Mouse (Mus musculus): Measurements from ENCODE around the gene Olfr713.

Gene Olfr713

DNA sequence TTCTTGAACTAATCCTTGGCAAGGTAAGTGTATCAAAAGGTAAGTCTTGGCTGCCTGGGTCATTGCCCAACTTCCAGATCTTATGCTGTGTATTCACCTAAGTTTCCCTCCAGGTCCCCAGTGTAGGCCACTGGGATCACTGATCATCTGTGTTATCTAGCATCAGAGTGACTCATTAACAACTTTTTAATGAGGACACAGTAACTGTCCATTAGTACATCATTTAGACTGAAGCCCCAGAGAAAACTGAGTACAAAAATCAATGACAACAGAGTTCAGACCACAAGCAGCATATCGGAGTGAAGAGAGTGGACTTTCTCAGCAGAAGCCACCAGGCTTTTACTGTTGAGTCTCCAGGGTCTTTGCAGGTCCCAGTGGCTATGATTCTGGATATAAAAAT is at the start of gene Olfr713:
TSS of gene Olfr713 (plus strand) at position 301 of the 400 bp plus-strand sequence.
- no peak for DNase-seq (ENCODE audit: low spot score)

DNA sequence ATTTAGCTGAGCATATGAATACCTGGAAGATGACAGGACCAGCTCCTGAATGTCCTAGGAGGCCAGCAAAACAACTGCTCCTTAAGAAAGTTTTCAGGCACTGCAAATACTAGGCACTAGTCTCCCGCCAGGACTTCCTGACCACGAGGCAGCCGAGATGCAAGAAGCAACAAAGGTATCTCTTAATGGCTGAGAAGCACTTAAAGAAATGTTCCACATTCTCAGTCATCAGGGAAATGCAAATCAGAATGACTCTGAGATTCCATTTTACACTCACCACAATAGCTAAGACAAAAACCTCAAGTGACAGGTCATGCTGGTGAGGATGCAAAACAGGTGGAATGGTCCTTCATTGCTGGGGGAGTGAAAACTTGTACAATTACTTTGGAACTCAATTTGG is 45.7 kb upstream of the Olfr713 start:
- DNase-seq (ENCODE audit: low spot score): no peak

DNA sequence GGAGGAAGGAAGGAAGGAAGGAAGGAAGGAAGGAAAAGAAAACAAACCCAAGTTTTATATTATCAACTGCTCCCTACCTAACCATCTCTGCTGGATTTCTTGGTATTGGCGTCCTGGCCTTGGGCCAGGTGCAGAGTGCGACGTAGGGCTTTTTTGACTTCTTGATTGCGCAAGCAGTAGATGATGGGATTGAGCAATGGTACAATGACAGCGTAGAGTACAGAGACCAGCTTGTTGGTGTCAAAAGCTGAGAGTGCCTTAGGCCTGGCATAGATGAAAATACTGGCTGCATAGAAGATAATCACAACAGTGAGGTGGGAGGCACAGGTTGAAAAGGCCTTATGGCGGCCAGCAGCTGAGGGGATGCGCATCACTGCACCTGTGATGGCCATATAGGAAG is 30.2 kb upstream of the Olfr713 start:
- DNase-seq (ENCODE audit: low spot score): no peak

DNA sequence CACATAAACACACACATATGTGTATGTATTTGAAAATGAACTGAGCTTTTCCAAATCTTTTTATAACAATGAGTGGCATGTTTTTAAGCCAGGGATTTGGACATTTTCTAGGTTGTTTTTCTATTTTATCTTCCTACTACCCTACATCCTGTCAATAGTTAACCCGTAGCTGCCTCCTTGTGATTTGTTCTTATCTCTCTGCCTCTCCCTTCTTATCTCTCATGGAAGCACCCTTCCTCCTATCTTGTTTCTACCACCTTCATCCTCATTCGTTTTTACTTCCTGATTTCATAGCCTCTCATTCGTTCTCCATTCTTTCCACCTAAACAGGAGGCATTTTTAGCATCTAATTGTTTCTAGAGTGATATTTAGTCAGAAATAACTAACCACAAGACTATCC is 26.8 kb upstream of the Olfr713 start:
- no peak for DNase-seq (ENCODE audit: low spot score)

DNA sequence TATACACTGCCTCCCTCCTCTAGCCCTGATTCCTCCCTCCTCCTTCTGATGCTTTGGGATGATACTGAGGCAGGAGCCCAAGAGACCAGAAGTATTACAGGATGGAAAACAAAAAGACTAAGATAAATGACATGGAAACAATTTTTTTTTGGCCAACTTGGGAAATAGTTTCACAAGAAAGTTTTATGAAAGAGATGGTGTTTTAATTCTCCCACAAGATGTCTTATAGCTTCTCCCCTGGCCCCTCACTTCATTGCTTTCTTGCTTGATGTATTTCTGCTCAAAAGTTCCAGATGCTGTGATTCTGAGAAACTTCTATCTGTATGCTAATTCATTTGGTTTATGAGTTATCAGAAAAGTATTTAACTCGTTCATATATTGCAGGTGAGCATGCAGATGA is 25.0 kb upstream of the Olfr713 start, which contains the start of gene Olfr2:
TSS of gene Olfr2 (minus strand) at position 101 of the 400 bp plus-strand sequence.
- no peak for DNase-seq (ENCODE audit: low spot score)

DNA sequence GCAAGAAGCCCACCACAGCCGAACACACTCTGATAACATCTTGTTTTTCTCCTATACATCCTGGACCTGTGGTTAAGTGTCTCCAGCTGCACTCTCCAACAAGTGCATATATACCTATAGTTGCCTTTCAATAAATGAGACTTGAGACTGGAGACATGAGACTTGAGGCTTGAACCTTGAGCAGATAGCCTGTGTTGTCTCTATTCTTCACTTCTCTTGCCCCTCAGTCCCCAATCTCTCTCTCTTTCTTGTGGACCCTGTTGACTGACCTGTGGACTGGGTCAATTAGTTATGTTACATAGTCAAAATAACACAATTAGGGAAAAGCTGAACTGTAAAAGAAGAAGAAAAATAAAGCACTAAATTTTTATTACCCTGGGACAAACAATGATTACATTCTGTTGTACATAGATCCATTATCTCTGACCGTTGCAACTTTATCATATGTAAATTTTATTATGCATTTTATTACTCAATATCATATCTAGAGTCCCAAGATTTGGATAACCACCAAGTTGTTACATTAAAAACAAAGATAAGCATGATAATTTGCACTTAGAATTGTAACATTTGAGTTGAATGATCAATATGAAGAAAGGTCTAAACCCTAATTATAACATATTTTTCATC is 9.1 kb downstream of the Olfr713 start:
- DNase-seq (ENCODE audit: low spot score): no peak

DNA sequence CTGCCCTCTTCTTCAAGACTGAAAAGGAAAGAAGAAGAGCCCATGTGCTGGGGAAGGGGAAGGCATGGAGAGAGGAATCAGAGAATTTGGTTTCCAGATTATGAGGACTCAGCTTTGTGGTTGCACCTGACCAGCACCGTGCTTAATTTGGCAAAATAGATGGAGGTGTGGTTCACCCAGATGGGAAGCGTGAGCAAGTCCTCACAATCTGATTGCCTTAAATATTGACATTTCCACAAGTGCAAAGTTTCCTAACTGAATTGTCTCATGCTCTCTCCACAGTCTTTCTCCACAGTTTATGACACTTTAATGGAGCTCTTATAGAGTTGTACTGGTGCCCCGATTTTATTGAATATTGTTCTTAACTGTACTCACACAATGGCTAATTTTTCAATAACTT is 12.2 kb downstream of the Olfr713 start:
- no peak for DNase-seq (ENCODE audit: low spot score)

DNA sequence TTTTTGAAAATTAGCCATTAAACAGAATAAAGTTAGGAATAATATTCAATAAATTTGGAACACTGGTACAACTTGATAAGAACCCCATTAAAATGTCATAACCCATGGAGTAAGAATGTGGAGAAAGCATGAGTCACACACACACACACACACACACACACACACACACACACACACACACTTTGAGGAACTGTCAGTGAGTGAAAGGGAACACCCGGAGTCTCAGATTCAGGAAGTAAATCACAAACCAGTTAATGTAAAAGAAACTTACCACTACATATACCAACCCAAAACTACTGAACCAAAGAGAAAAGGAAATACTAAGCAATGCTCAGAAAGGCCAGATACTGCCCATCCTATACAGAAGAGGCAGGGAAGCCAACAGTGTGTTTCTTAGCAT is 13.4 kb downstream of the Olfr713 start:
- no peak for DNase-seq (ENCODE audit: low spot score)

DNA sequence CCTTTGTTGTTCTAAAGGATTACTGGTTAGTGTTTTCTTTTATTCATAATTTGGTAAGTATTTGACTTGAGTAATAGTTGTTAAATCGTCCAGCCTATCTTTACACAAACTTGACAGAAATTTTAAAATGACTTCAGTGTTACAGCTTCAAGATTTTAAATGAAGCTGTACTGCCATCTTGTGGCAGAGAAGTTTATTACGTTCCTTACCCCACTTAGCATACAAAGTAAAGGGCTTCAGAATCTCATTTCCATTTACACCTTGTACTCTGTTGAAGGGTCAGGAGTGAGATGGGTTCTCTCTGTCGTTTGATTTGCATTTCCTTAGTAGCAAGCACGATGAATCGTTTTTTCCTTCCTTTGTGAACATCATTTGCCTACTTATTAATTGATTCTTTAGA is 14.9 kb downstream of the Olfr713 start:
- peak; percentile 18 for DNase-seq (ENCODE audit: low spot score)

DNA sequence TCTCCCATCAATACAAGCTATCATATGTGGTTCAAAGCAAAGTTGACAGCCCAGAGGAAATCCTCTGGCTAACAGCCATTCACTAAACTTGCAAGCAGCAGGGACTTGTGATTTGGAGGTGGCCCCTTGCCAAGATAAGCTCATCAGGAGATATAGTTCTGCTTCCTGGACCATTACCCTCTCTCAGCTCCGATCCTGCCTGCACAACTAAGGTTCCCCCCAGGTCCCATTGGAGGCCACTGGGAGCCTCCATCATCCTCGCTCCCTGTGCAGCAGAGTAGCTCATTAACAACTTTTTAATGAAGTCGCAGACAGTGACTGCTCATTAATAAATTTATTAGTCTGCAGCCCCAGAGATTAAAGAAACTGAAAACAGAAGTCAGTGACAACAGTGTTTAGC is 16.6 kb downstream of the Olfr713 start:
- DNase-seq (ENCODE audit: low spot score): no peak

DNA sequence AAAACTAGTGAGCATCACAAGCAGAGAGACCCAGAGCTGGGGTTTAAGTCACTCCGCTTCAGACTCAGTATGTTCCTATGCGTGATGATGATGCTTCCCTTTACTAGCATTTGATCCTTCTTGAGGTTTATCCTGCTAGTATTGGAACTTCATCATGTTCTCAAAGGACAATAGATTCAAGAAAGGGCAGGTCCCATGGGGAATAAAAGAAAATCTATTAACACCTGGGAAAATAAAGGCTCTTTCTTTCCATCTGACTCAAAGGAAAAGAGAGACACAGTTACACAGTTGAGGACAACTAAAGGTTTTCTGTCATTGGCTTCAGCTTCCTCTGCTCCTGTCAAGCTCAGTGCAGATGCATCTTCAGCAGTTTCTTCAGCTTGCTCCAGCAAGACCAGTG is 39.7 kb downstream of the Olfr713 start, which contains the start of gene Olfr714:
TSS of gene Olfr714 (plus strand) at position 301 of the 400 bp plus-strand sequence.
- no peak for DNase-seq (ENCODE audit: low spot score)

Measured in left cerebral cortex, adult 11 months (tissue).